In the genomic region with DNA sequence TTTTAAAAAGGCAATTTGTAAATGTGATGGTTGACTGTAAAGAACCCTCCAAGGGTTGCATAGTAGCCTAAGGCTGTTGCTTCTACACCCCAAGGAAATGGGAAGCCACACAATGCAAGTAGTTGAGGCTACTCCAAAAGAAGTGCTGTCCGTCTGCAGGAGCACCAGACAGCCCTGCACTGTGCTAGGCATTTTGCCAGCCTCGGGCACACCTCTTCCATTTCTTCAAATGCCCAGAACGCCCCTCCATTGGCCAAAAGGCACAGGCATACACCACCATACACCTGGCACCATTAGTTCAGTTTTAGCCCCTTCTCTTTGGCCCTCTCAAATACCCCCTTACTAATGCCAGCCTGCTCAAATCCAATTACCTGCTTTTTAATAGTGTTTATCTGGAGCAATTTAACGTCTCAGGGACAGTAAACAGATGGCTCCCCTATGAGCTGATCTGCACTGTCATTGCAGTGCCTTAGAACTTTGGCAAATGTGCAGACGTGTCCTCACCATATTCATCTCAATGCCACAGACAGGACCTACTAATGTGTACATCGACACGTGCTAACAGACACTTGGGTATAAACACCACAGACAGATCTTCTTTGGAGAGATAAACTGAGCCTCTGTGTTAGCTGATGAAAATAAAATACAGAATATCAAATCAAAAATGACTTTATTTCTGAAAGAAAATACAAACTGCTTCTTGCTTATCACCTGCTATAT, we compare ENCODE assay signal across 21 mouse cellular contexts.
DNase-seq lines count a peak whose midpoint lies in the region; ATAC-seq lines count a peak whose summit lies in the region.
"Had no signal": no experiment of that assay in that cellular context is flagged by ENCODE, and none has a peak within 500 bp of the region (broad histone marks: within the 10 kb centered on the region; RNA-seq: fewer than 3 reads in every experiment).

No protein-coding gene starts in this region.

- no peaks in the 10 kb centered on the region for H3K9me3 ChIP-seq in neural tube, embryonic 13.5 days
- H3K9me3 ChIP-seq: embryonic facial prominence, embryonic 13.5 days; heart, embryonic 13.5 days; hindbrain, embryonic 15.5 days had no signal

- H3K27me3 ChIP-seq in neural tube, embryonic 13.5 days: no peaks in the 10 kb centered on the region
- H3K27me3 ChIP-seq: heart, embryonic 13.5 days; hindbrain, embryonic 15.5 days had no signal

- intact Hi-C loops in left cerebral cortex, postnatal 4 days (cut with DNase I): no loop called here

- peaks cover 29% of the 10 kb centered on the region for H3K4me1 ChIP-seq in neural tube, embryonic 13.5 days (replicated peaks)
- H3K4me1 ChIP-seq: embryonic facial prominence, embryonic 13.5 days; heart, embryonic 13.5 days had no signal

- no peak overlapping the region for H3K4me2 ChIP-seq in neural tube, embryonic 13.5 days
- H3K4me2 ChIP-seq: embryonic facial prominence, embryonic 13.5 days; heart, embryonic 13.5 days; hindbrain, embryonic 15.5 days had no signal

- DNase-seq in cerebellum, postnatal 25 days: peak; percentile 6 to 22
- no peak for DNase-seq in cerebellum, adult 9-10 months
- peak; percentile 19 for DNase-seq in left cerebral cortex, postnatal 4 days
- DNase-seq in left cerebral cortex, adult 11 months (ENCODE audit: low spot score): no peak
- no peak for DNase-seq in neural tube, embryonic 10.5 days (ENCODE audit: extremely low spot score, low spot score)
- DNase-seq: adrenal gland, adult 8-10 months; adrenal gland, postnatal 36 days; cerebellum, adult 18-20 months; cerebellum, postnatal 36 days; gastrocnemius, adult 2 months; gastrocnemius, postnatal 25 days; heart, postnatal 4 days; kidney, adult 11 months had no signal

- H3K36me3 ChIP-seq in neural tube, embryonic 13.5 days: no peaks in the 10 kb centered on the region
- H3K36me3 ChIP-seq: embryonic facial prominence, embryonic 13.5 days; heart, embryonic 13.5 days; hindbrain, embryonic 15.5 days had no signal

- H3K27ac ChIP-seq in neural tube, embryonic 13.5 days (replicated peaks): peak overlapping the region; percentile 10; the same call in 1 of the 2 replicates
- H3K27ac ChIP-seq: embryonic facial prominence, embryonic 13.5 days; gastrocnemius, adult 2 months; heart, embryonic 13.5 days; hindbrain, embryonic 15.5 days had no signal

- 55% methylated on average over 7 of the region's 7 CpGs for WGBS in neural tube, embryonic 13.5 days

- H3K4me3 ChIP-seq in neural tube, embryonic 13.5 days: no peak overlapping the region
- H3K4me3 ChIP-seq: embryonic facial prominence, embryonic 13.5 days; gastrocnemius, adult 2 months; heart, embryonic 13.5 days; hindbrain, embryonic 15.5 days had no signal

- no peak for ATAC-seq in neural tube, embryonic 13.5 days (ENCODE audit: low read depth)
- ATAC-seq in megakaryocyte-erythroid progenitor cell, adult 5-6 weeks (replicated peaks; ENCODE audit: low FRiP score, low TSS enrichment, poor library complexity, severe bottlenecking): peak; percentile 56
- ATAC-seq in CD4-positive, CD25-positive, alpha-beta regulatory T cell, adult 4 months: no peak
- ATAC-seq: forebrain, embryonic 14.5 days; inflammation-experienced regulatory T-cells, adult 6 months had no signal

- H3K9ac ChIP-seq in neural tube, embryonic 13.5 days: no peak overlapping the region
- H3K9ac ChIP-seq: embryonic facial prominence, embryonic 13.5 days; heart, embryonic 13.5 days; hindbrain, embryonic 15.5 days had no signal

Comparison
In these comparisons a context has a peak if more than half of its experiments do, and no peak if none do; other contexts are left out.
1. DNase-seq: peak in cerebellum, postnatal 25 days (2 of 2) and left cerebral cortex, postnatal 4 days (single experiment); none in cerebellum, adult 9-10 months (single experiment), left cerebral cortex, adult 11 months (single experiment) and neural tube, embryonic 10.5 days (single experiment).